Mouse (Mus musculus) heart, adult 2 months (tissue): Measurements from ENCODE around the gene Lmbrd2.

Experiments
- CTCF ChIP-seq: fragments of 200-600 bp; IDR thresholded peaks from 2 replicates; pipeline ENCODE4 v1.8.1; 2022; ENCODE audit warnings: antibody characterized with exemption, mild to moderate bottlenecking, moderate library complexity
- EP300 ChIP-seq: fragments of 200-500 bp; IDR thresholded peaks from 2 replicates; pipeline ENCODE4 v1.6.1; 2011; ENCODE audit warnings: low read depth, low read length, control low read depth; ENCODE audit not compliant: insufficient read depth
- POLR2A ChIP-seq: fragments of 200-500 bp; IDR thresholded peaks from 2 replicates; pipeline ENCODE4 v1.6.1; 2011; ENCODE audit warnings: mild to moderate bottlenecking, low read depth, low read length, control low read depth; ENCODE audit not compliant: insufficient read depth

GRCm38 (mm10) chr15:9140252-9140680 is at the start of gene Lmbrd2:
- TF ChIP-seq POLR2A (no peak; the same call in 1 of the 2 replicates), CTCF (no peak), EP300 (0 out of 2 replicates have a peak, but pooled peaks have one; percentile 27)
